Comparison of ENCODE assay signal across 16 mouse cellular contexts in the genomic region with DNA sequence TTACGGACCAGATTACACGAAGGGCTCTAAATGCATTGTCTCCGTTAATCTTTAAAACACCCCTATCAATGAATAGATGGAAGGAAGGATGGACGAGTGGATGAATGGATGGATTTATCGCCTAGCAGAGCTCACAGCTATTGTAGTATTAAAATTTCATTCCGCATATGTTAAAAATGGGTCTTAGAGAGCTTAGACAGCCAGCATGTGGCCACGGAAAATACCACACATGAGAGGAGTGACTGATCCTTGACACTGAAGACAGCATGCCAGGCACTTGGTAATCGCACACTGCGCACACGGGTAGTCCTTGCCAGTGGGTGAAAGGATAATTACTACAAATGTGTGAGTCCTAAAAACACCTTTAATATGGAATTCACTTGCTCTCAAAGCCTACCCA.
DNase-seq lines count a peak whose midpoint lies in the region; ATAC-seq and TF ChIP-seq lines count a peak whose summit lies in the region.
"Had no signal": no experiment of that assay in that cellular context is flagged by ENCODE, and none has a peak within 500 bp of the region (broad histone marks: within the 10 kb centered on the region; RNA-seq: fewer than 3 reads in every experiment).

No protein-coding gene starts in this region.

- H3K27ac ChIP-seq in left cerebral cortex, adult 2 months: peak overlapping the region; percentile 89
- peak overlapping the region; percentile 78 for H3K27ac ChIP-seq in hindbrain, embryonic 12.5 days
- peak overlapping the region; percentile 90 for H3K27ac ChIP-seq in midbrain, embryonic 14.5 days (replicated peaks; ENCODE audit: low read depth, low read length)
- H3K27ac ChIP-seq in liver, embryonic 12.5 days: no peak overlapping the region
- H3K27ac ChIP-seq: embryonic facial prominence, embryonic 13.5 days; limb, embryonic 13.5 days had no signal

- WGBS in hindbrain, embryonic 12.5 days: 45% methylated on average over 10 of the region's 10 CpGs
- 7% methylated on average over 10 of the region's 10 CpGs for WGBS in midbrain, embryonic 14.5 days
- WGBS in liver, embryonic 12.5 days (ENCODE audit: insufficient replicate concordance): 68% methylated on average over 10 of the region's 10 CpGs

- no peaks in the 10 kb centered on the region for H3K27me3 ChIP-seq in hindbrain, embryonic 12.5 days
- H3K27me3 ChIP-seq in midbrain, embryonic 14.5 days (ENCODE audit: control insufficient read depth, insufficient read depth, low read length): no peaks in the 10 kb centered on the region
- no peaks in the 10 kb centered on the region for H3K27me3 ChIP-seq in liver, embryonic 12.5 days (replicated peaks)
- H3K27me3 ChIP-seq: embryonic facial prominence, embryonic 13.5 days; limb, embryonic 13.5 days had no signal

- peaks cover 64% of the 10 kb centered on the region for H3K4me1 ChIP-seq in hindbrain, embryonic 12.5 days
- H3K4me1 ChIP-seq in midbrain, embryonic 14.5 days (ENCODE audit: control insufficient read depth, insufficient read depth, low read length): peaks cover 80% of the 10 kb centered on the region
- H3K4me1 ChIP-seq in liver, embryonic 12.5 days: no peaks in the 10 kb centered on the region

- no peak overlapping the region for H3K4me3 ChIP-seq in left cerebral cortex, adult 2 months
- H3K4me3 ChIP-seq in hindbrain, embryonic 12.5 days: no peak overlapping the region
- no peak overlapping the region for H3K4me3 ChIP-seq in midbrain, embryonic 14.5 days (replicated peaks; ENCODE audit: low read depth, low read length)
- no peak overlapping the region for H3K4me3 ChIP-seq in liver, embryonic 12.5 days
- H3K4me3 ChIP-seq: embryonic facial prominence, embryonic 13.5 days; limb, embryonic 13.5 days; myocyte had no signal

- H3K4me2 ChIP-seq in hindbrain, embryonic 12.5 days (replicated peaks): 0 out of 2 replicates have a peak overlapping the region, but pooled peaks have one; percentile 1
- H3K4me2 ChIP-seq in midbrain, embryonic 14.5 days (ENCODE audit: low read length): peak overlapping the region; percentile 21
- no peak overlapping the region for H3K4me2 ChIP-seq in liver, embryonic 12.5 days
- H3K4me2 ChIP-seq: embryonic facial prominence, embryonic 13.5 days; limb, embryonic 13.5 days had no signal

- no peaks in the 10 kb centered on the region for H3K9me3 ChIP-seq in hindbrain, embryonic 12.5 days (replicated peaks)
- no peaks in the 10 kb centered on the region for H3K9me3 ChIP-seq in midbrain, embryonic 14.5 days (ENCODE audit: control insufficient read depth, low read length)
- no peaks in the 10 kb centered on the region for H3K9me3 ChIP-seq in liver, embryonic 12.5 days (replicated peaks)
- H3K9me3 ChIP-seq: embryonic facial prominence, embryonic 13.5 days; limb, embryonic 13.5 days had no signal

- no peak overlapping the region; the same call in 1 of the 2 replicates for H3K9ac ChIP-seq in hindbrain, embryonic 12.5 days
- H3K9ac ChIP-seq in midbrain, embryonic 14.5 days (replicated peaks; ENCODE audit: low read length): no peak overlapping the region; the same call in 1 of the 2 replicates
- H3K9ac ChIP-seq in liver, embryonic 12.5 days: no peak overlapping the region
- H3K9ac ChIP-seq: embryonic facial prominence, embryonic 13.5 days; limb, embryonic 13.5 days had no signal

- DNase-seq in left cerebral cortex, adult 2 months (ENCODE audit: extremely low spot score in 1 of 2, low spot score in 2 of 2): no peak
- DNase-seq in left cerebral cortex, postnatal 25 days (ENCODE audit: low spot score in 2 of 2): no peak
- peak; percentile 57 for DNase-seq in midbrain, embryonic 14.5 days
- DNase-seq in gastrocnemius, postnatal 10 days: no peak
- no peak for DNase-seq in liver
- DNase-seq: adrenal gland, postnatal 36 days; heart, postnatal 14 days; kidney, postnatal 4 days; lung, adult 2 months had no signal

- intact Hi-C loops in left cerebral cortex, adult 2 months (cut with DNase I): loop anchor here (2.0 to 5.0 kb wide), 2 partner anchors 89 to 138 kb away; no protein-coding TSS in a partner anchor
- intact Hi-C loops in left cerebral cortex, postnatal 25 days (cut with DNase I): loop anchor here (5.0 kb wide), 2 partner anchors 58 to 123 kb away; no protein-coding TSS in a partner anchor

- H3K36me3 ChIP-seq in hindbrain, embryonic 12.5 days: no peaks in the 10 kb centered on the region
- H3K36me3 ChIP-seq in midbrain, embryonic 14.5 days (ENCODE audit: control insufficient read depth, insufficient read depth, low read length): no peaks in the 10 kb centered on the region
- H3K36me3 ChIP-seq in liver, embryonic 12.5 days: no peaks in the 10 kb centered on the region
- H3K36me3 ChIP-seq: embryonic facial prominence, embryonic 13.5 days; G1E; limb, embryonic 13.5 days had no signal

- ATAC-seq in hindbrain, embryonic 12.5 days (ENCODE audit: low FRiP score): no peak
- no peak for ATAC-seq in midbrain, embryonic 14.5 days (ENCODE audit: low FRiP score, low TSS enrichment)
- ATAC-seq in liver, embryonic 12.5 days: no peak
- ATAC-seq: intestine, postnatal 0 days had no signal

- no peak for TF ChIP-seq CTCF in left cerebral cortex, adult 2 months (IDR thresholded peaks at IDR 0.05)
